Mouse (Mus musculus): ENCODE data around the gene Spag8. TPM values are rescaled to one million over a fixed set of nuclear protein-coding genes. Genes with fewer than 3 reads are reported as not detected.

Gene Spag8
- polyA plus RNA-seq (2015; fragmentation: Nextera tagmentation; extraction: Ambion mirVana) = 7.7 and 8.9 TPM in 2 replicates

- H3K4me3 ChIP-seq = peak within 1 kb of the TSS; percentile 29
- peaks cover 6% of the 10 kb centered on the region; the same call in 1 of the 2 replicates for H3K36me3 ChIP-seq (replicated peaks)
- no peaks in the 10 kb centered on the region for H3K9me3 ChIP-seq
- H3K4me1 ChIP-seq = peaks cover 13% of the 10 kb centered on the region
- 0 out of 2 replicates have a peak within 1 kb of the TSS, but pooled peaks have one; percentile 28 for H3K27ac ChIP-seq
- ATAC-seq (replicated peaks) = no peak
- H3K27me3 ChIP-seq (replicated peaks) = no peaks in the 10 kb centered on the region
- H3K4me2 ChIP-seq = peak within 1 kb of the TSS; percentile 47
- no peak within 1 kb of the TSS for H3K9ac ChIP-seq
- 12% methylated on average over 24 of the region's 24 CpGs for WGBS
These were observed at the start of gene Spag8 for GRCm38 (mm10) chr4:43653161-43654015. Spag8 (minus strand) TSS chr4:43653594.

- no peaks in the 10 kb centered on the region for H3K27me3 ChIP-seq (replicated peaks)
- no peak for ATAC-seq (replicated peaks)
- WGBS = 92% methylated on average over 6 of the region's 6 CpGs
These were observed 47.3 kb upstream of the Spag8 start, which contains the start of gene Olfr70 for GRCm38 (mm10) chr4:43700707-43701106. Olfr70 (minus strand) TSS chr4:43700807.

GRCm38 (mm10) chr4:43696561-43696960 is 43.2 kb upstream of the Spag8 start:
- Histone ChIP-seq H3K9ac (no peak overlapping the region), H3K27ac (no peak overlapping the region), H3K4me3 (no peak overlapping the region), H3K9me3 (no peaks in the 10 kb centered on the region), H3K4me1 (no peaks in the 10 kb centered on the region), H3K36me3 (replicated peaks) (no peaks in the 10 kb centered on the region), H3K27me3 (replicated peaks) (no peaks in the 10 kb centered on the region), H3K4me2 (no peak overlapping the region)
- WGBS = 86% methylated on average over 13 of the region's 13 CpGs
- ATAC-seq (replicated peaks) = no peak

More at GRCm38 (mm10) chr4:43700707-43701106, 47.3 kb upstream of the Spag8 start, which contains the start of gene Olfr70:
- Histone ChIP-seq H3K4me3 (no peak within 1 kb of the TSS), H3K4me1 (no peaks in the 10 kb centered on the region), H3K27ac (no peak within 1 kb of the TSS), H3K9me3 (no peaks in the 10 kb centered on the region), H3K36me3 (replicated peaks) (no peaks in the 10 kb centered on the region), H3K9ac (no peak within 1 kb of the TSS), H3K4me2 (no peak within 1 kb of the TSS)

GRCm38 (mm10) chr4:43695249-43695671 is 41.9 kb upstream of the Spag8 start:
- Histone ChIP-seq H3K9me3 (no peaks in the 10 kb centered on the region), H3K27me3 (replicated peaks) (no peaks in the 10 kb centered on the region), H3K27ac (no peak overlapping the region), H3K4me1 (no peaks in the 10 kb centered on the region), H3K4me2 (no peak overlapping the region), H3K36me3 (replicated peaks) (0 out of 2 replicates have a peak, but pooled peaks cover 2% of the 10 kb centered on the region), H3K9ac (no peak overlapping the region), H3K4me3 (no peak overlapping the region)
- no peak for ATAC-seq (replicated peaks)
- WGBS = 32% methylated on average over 9 of the region's 9 CpGs

GRCm38 (mm10) chr4:43694439-43695248 is 41.2 kb upstream of the Spag8 start:
- whole genome bisulfite sequencing = 83% methylated on average over 1 of the region's 1 CpGs
- Histone ChIP-seq H3K36me3 (replicated peaks) (peaks cover 8% of the 10 kb centered on the region; the same call in 1 of the 2 replicates), H3K4me3 (no peak overlapping the region)

GRCm38 (mm10) chr4:43693806-43694241 is 40.4 kb upstream of the Spag8 start:
- no peak overlapping the region for H3K4me2 ChIP-seq
- H3K9ac ChIP-seq = no peak overlapping the region
- no peaks in the 10 kb centered on the region for H3K9me3 ChIP-seq
- no peak overlapping the region for H3K27ac ChIP-seq
- peaks cover 13% of the 10 kb centered on the region; the same call in 1 of the 2 replicates for H3K36me3 ChIP-seq (replicated peaks)
- H3K4me3 ChIP-seq = no peak overlapping the region
- no peak for ATAC-seq (replicated peaks)
- H3K4me1 ChIP-seq = no peaks in the 10 kb centered on the region
- WGBS = 79% methylated on average over 5 of the region's 5 CpGs
- H3K27me3 ChIP-seq (replicated peaks) = no peaks in the 10 kb centered on the region

More at GRCm38 (mm10) chr4:43694439-43695248, 41.2 kb upstream of the Spag8 start:
- Histone ChIP-seq H3K4me1 (no peaks in the 10 kb centered on the region), H3K9ac (no peak overlapping the region), H3K27ac (no peak overlapping the region), H3K4me2 (no peak overlapping the region), H3K27me3 (replicated peaks) (no peaks in the 10 kb centered on the region), H3K9me3 (no peaks in the 10 kb centered on the region)
- ATAC-seq (replicated peaks) = no peak

- H3K4me3 ChIP-seq = no peak overlapping the region
- H3K4me2 ChIP-seq = no peak overlapping the region
- WGBS = 85% methylated on average over 5 of the region's 5 CpGs
- ATAC-seq (replicated peaks) = no peak
- H3K9me3 ChIP-seq = no peaks in the 10 kb centered on the region
- no peaks in the 10 kb centered on the region for H3K27me3 ChIP-seq (replicated peaks)
- H3K27ac ChIP-seq = no peak overlapping the region
- H3K4me1 ChIP-seq = no peaks in the 10 kb centered on the region
- peaks cover 32% of the 10 kb centered on the region; the same call in 1 of the 2 replicates for H3K36me3 ChIP-seq (replicated peaks)
- no peak overlapping the region for H3K9ac ChIP-seq
These were observed 37.6 kb upstream of the Spag8 start for GRCm38 (mm10) chr4:43691026-43691425.

GRCm38 (mm10) chr4:43690021-43690420 is 36.6 kb upstream of the Spag8 start:
- 93% methylated on average over 17 of the region's 17 CpGs for WGBS
- no peaks in the 10 kb centered on the region for H3K27me3 ChIP-seq (replicated peaks)
- no peak for ATAC-seq (replicated peaks)
- H3K4me2 ChIP-seq = no peak overlapping the region
- no peak overlapping the region for H3K4me3 ChIP-seq
- H3K4me1 ChIP-seq = no peaks in the 10 kb centered on the region
- H3K9ac ChIP-seq = no peak overlapping the region
- no peak overlapping the region for H3K27ac ChIP-seq
- H3K36me3 ChIP-seq (replicated peaks) = peaks cover 39% of the 10 kb centered on the region; the same call in 1 of the 2 replicates
- no peaks in the 10 kb centered on the region for H3K9me3 ChIP-seq

GRCm38 (mm10) chr4:43679416-43680043 is 26.1 kb upstream of the Spag8 start:
- no peaks in the 10 kb centered on the region for H3K27me3 ChIP-seq (replicated peaks)
- no peak for ATAC-seq (replicated peaks)
- H3K4me1 ChIP-seq = no peaks in the 10 kb centered on the region
- no peak overlapping the region for H3K27ac ChIP-seq
- H3K9me3 ChIP-seq = no peaks in the 10 kb centered on the region
- 92% methylated on average over 7 of the region's 7 CpGs for WGBS
- no peak overlapping the region for H3K4me3 ChIP-seq
- no peak overlapping the region for H3K9ac ChIP-seq
- H3K36me3 ChIP-seq (replicated peaks) = peaks cover 48% of the 10 kb centered on the region
- no peak overlapping the region for H3K4me2 ChIP-seq

DNA sequence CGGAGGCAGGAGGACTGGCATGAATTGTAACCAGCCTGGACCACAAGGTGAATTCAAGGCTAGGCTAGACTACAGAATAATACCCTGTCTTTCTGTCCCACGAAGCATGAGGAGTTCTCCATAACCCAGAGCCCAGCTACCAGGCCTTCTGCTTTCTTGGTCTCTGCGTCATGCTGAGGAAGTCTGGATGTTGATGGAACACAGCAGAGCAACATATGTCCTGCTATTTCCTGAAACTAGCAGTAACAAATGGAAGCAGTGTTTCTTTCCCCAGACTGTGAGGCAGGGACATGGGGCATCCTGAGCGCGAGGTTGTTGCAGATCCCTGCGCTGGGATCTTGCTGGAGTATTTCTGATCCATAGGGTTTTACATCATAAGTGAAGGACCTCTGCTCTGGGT is 25.1 kb upstream of the Spag8 start:
- ATAC-seq (replicated peaks) = no peak
- H3K4me2 ChIP-seq = no peak overlapping the region
- no peak overlapping the region for H3K9ac ChIP-seq
- no peaks in the 10 kb centered on the region for H3K9me3 ChIP-seq
- no peak overlapping the region for H3K4me3 ChIP-seq
- WGBS = 87% methylated on average over 6 of the region's 6 CpGs
- H3K27ac ChIP-seq = no peak overlapping the region
- H3K4me1 ChIP-seq = no peaks in the 10 kb centered on the region
- H3K27me3 ChIP-seq (replicated peaks) = no peaks in the 10 kb centered on the region
- peaks cover 41% of the 10 kb centered on the region for H3K36me3 ChIP-seq (replicated peaks)

DNA sequence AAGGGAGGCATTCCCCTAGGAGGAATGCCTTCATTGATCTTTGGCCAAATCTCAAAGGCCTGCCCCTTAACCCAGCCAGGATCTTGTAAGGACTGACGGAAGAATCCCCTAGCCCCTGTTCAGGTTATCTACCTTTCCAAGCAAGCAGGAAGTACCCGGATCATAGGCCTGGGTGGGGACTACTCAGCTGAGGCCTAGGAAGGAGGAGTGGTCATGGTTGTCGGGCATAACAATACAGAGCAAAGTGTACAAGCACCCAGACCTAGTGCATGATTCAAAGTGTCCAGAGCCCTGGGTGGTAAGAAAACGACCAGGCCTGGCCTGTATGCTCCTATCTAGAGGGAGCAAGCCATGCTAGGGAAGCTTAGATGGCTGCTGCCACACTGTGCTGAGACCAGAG is 22.2 kb upstream of the Spag8 start:
- WGBS = 86% methylated on average over 4 of the region's 4 CpGs
- Histone ChIP-seq H3K4me2 (no peak overlapping the region), H3K27me3 (replicated peaks) (no peaks in the 10 kb centered on the region), H3K9me3 (no peaks in the 10 kb centered on the region), H3K36me3 (replicated peaks) (peaks cover 24% of the 10 kb centered on the region), H3K4me1 (peaks cover 27% of the 10 kb centered on the region), H3K4me3 (no peak overlapping the region), H3K9ac (no peak overlapping the region), H3K27ac (no peak overlapping the region)
- ATAC-seq (replicated peaks) = no peak

DNA sequence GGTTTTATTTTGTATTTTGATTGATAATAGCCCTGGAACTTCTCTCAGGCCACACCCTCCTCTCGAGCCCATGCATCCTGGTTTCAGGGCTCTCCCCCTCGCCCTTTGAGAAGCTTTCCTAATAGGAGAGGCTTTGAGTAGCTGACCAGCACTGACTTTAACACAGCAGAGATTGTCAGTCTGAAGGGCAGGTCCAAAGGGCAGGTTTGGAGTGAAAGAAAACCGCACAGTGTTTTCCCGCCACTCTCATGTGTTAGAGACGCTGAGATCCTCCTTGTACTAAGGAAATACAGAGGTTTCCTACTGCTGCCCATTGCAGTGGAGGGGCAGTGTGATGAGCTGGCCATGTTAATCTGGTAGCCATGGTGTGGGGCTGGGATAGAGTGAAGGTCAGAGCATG is 21.6 kb upstream of the Spag8 start:
- H3K9me3 ChIP-seq = no peaks in the 10 kb centered on the region
- no peak overlapping the region for H3K27ac ChIP-seq
- ATAC-seq (replicated peaks) = no peak
- WGBS = 82% methylated on average over 5 of the region's 5 CpGs
- H3K27me3 ChIP-seq (replicated peaks) = no peaks in the 10 kb centered on the region
- H3K36me3 ChIP-seq (replicated peaks) = peaks cover 22% of the 10 kb centered on the region
- H3K4me1 ChIP-seq = peaks cover 33% of the 10 kb centered on the region
- H3K9ac ChIP-seq = no peak overlapping the region
- no peak overlapping the region for H3K4me3 ChIP-seq
- no peak overlapping the region for H3K4me2 ChIP-seq
